Mouse (Mus musculus) mesoderm, embryonic 11.5 days (tissue): ENCODE measurements around the gene Cic.
"Not testable (repeated sequence)": the region's sequence is repeated elsewhere in the genome, so short reads cannot be mapped to it uniquely, and the experiment has no call there.

ENCODE experiments used
- DNase-seq: peaks from one replicate; pipeline ENCODE4 v3.0.0-alpha.2; 2012; ENCODE audit warnings: low read depth, low spot score

Gene Cic

DNA sequence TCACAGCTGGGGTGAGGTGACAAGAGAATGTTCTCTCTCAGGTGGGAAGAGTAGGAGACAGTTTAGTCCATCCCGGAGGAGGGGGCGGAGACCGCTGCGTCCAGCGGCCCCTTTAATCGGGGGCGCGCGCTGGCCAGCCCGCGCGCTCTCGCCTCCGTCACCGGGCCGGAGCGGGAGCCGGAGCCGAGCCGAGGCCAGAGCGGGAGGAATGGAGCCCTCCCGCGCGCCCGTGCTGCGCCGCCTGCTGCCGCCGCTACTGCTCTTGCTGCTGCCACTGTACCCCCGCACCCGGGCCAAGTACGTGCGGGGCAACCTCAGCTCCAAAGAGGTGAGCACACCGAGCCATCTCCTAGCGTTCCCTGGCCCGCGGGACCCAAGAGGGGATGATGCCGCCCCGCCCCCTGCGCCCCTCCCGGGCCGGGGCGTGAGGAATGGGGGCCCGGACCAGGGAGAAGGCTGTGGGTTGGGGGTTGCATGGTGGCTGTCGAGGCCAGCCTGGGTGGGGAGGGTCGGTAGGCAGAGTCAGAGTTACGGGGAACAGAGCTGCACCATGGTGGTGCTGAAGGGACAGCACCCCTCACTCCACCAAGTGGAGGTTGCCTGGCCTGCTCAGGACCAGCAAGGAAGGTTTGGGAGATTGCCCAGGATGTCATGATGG is 38.6 kb downstream of the Cic start, which contains the start of gene Tmem145:
TSS of gene Tmem145 (plus strand) at position 151 of the 658 bp plus-strand sequence.
- peak; percentile 89 for DNase-seq

DNA sequence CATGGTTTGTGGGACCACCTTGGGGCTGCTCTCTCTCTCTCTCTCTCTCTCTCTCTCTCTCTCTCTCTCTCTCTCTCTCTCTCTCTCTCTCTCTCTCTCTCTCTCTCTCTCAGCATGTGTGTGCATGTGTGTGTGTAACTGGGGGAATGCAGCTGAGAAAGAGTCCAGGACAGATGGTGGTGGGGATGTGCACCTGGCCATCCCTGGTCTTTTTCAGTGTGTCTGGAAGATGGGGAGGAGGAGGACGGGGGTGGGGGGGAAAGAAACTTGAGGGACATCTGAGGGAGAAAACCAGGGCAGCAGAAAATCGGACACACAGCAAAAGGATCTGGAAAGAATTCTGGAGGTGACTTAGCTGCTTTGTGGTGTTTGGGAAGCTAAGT is 39.1 kb downstream of the Cic start:
- DNase-seq: no peak

DNA sequence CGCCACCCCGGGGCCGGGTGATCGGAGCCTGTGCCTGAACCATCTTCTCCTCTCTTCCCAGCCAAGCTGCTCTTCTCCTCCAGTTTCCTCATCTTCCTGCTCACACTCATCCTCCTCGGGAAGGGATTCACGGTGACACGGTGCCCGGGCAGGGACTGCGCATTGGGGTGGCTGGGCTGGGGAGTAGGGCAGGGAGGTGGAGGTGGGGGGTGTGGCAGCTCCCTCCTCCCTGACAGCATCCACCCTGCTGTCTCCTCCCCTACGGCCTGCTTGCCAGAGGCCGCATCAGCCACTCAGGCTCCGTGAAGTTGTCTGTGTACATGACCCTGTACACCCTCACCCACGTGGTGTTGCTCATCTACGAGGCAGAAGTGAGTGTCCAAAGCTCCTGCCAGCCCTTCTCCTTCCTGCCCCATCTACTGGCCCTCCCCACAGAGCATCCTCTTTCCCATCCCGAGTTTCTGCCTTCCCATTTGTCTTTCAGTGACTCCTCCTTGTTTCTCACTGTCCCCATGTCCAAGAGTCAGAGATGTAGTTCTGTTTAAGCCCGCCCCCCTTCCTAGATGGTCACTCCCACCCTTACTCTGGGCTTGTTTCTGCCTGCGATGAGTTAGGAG is 41.3 kb downstream of the Cic start:
- DNase-seq: no peak

DNA sequence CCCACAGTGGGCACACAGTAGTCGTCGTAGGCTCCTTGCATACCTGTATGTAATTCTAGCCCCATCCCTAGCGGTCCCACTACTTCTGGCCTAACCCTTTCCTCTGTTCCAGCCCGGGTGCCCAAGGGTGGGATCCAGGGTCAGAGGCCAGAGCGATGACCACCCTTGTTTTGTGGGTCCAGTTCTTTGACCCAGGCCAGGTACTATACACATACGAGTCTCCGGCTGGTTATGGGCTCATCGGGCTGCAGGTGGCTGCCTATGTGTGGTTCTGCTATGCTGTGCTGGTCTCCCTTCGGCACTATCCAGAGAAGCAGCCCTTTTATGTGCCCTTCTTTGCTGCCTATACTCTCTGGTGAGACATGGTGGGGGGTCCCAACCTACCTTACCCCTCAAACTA is 41.9 kb downstream of the Cic start:
- DNase-seq: no peak

DNA sequence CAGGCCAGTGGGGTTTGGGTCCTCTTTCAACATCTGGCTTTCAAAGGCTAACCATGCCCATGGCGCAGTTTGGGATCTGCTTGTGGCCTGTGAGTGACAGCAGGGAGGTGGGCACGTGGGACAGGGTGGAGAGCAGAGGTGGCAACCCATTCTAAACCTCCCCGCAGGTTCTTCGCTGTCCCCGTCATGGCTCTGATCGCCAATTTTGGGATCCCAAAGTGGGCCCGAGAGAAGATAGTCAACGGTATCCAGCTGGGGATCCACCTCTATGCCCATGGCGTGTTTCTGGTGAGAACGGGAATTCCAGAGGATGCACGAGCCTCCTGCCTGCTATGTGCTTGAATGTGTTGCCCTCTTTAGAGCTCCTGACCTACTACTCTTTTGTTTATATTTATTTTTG is 43.7 kb downstream of the Cic start:
- DNase-seq: no peak

DNA sequence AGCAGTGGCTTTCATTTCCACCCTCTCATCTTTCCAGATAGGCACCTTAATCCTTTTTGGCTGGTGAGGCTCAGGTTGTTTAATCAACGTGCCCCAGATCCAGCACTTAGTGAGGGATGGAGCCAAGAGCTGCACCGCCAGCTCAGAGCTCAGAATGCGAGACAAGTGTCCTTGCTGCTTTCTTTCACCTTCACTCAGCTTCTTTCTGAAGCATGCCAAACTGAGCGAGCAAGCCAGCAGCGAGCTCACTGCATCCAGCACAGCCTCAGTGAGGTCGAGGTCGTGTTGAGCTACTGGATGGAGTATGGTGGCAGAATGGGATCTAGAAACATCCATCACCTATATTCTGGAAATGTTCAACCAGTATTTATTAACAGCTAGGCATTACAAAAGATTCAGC is 45.8 kb downstream of the Cic start:
- DNase-seq: no peak

DNA sequence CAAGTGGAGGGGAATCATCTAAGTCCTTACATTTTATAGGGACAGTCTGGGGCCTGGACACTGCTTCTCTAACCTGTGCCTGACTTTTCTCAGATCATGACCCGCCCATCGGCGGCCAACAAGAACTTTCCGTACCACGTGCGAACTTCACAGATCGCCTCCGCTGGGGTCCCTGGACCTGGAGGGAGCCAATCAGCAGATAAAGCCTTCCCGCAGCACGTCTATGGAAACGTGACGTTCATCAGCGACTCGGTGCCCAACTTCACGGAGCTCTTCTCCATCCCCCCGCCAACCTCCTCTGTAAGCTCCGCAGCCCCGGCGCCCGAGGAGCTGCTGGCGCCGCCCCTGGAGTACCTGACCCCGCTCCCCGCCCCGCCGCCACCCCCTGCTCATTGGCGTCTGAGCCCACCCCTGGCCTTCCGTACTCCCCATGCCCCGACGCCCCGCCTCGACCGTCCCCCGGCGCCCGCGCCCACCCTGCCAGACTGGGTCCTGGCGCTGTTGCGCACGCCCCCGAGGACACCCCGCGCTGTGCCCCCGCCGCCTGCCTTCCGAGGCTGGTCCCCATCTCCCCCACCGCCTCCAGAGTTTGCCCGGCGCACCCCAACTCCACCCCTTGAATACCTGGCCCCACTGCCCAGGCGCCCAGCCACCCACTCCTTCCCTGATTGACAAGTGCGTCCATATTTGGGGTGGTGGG is 47.3 kb downstream of the Cic start:
- no peak for DNase-seq

DNA sequence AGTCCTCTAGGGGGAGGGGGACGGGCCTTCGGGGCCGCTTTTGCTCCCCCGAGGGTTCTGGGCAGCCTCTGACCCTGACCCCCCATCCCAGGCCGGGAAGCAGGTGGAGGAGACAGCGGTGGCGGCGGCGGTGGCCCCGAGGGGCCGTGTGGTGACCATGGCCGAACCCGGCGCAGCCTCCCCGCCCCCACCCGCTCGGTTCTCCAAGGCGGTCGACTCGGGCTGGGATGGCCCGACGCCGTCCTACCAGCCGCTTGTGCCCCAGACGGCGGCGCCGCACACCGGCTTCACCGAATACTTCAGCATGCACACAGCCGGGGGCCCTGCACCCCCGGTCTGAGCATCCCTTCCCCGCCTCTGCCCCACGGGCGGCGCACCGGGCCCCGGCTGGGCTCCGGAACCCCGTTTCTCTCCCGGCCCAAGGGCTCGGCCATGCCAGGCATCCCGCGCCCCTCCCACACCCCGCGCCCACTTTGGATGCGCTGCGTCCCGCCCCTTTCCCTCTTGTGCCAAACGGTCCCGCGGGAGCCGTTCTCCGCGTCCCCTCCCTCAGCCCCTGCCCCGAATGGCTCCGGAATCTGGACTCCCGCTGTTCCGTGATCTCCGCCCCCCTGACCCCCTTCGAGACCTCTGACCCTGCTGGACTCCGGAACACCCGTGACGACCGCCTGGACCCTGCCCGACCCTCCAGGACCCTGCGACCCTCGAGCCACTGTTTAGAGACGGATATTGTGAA is 48.0 kb downstream of the Cic start:
- peak; percentile 23 for DNase-seq

DNA sequence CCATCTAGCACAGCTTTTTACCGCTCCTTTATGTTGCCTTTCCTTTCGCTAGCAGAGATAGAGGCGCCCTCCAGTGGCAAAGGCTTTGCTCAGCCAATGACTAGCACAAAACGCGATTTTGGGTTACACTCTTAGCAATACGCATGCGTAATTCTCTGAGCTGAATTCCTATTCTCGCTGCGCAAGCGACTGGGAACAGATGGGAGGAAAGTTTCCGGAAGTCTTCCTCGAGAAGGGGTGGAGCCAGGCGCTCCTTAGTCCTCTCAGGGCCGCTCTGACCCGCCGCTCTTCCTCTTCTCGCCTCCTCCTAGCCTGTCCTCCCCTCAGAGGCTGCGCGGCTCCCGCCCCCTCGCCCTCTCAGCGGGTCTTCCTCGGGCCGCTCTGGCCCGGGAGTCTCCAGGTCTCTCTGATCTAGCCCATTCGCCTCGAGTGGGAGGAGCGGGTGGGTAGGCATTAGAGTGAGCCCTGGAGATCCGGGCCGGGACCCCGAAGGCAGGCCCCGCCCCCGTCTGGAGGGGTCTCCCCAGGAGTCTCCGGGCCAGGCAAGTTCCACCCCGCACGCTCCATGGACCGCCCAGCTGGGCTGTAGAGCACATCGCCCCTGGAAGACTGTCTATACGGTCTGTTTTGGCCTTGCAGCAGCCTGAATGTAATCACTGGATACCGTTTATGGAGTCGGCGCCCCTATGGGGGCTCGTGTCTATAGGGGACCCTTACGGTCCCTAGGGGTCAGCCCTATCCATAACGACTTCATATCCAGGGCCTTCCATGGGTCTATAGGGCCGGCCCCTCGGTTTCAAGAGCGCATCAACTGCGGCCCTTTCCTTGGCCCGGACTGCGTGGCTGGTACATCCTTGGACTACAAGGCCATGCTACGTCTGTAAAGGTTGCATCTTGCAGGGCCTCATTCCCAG is 49.3 kb downstream of the Cic start, which contains the start of gene Megf8:
TSS of gene Megf8 (plus strand) at position 633 of the 914 bp plus-strand sequence.
- DNase-seq: peak; percentile 99

DNA sequence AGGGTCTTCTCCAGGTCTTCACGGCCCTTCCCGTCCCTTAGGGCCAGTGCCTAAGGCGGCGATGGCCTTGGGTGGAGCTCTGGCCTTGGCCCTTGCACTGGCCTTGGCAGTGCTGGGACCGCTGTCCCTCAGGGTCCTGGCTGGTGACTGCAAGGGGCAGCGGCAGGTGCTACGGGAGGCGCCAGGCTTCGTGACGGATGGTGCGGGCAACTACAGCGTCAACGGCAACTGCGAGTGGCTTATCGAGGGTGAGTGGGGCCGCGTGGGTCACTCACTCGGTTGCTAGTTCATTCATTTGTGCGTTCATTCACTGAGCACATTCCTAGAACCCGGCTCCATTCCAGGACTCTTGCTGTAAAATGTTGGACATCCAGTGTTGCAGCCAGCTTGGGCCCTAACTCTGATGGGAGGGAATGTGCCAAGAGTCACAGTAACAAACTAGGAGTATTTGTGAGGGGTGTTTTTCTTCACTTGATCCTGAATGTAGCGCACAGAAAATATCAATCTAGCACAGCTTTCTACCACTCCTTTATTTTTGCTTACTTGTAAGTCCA is 50.0 kb downstream of the Cic start:
- no peak for DNase-seq

DNA sequence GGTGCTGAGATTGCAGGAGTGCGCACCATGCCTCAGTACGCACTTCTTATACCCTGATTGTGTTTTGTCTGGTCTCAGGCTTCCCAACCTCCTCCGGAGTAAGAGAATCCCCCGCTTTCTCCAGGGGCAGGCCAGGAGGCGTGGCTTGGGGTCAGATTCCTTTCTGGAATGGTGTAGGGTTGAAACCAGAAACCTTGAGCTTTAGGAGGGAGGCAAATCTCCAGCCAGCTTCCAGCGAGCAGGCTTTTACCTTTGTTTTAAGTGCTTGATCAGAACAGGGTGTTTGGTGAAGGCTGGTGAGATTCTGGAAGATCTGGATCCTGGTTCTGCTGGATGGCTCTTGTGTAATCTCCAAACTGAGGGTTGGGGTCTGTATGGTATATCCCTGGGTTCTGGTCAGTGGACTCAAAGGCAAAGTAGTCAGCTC is 54.6 kb downstream of the Cic start:
- DNase-seq: peak; percentile 88

DNA sequence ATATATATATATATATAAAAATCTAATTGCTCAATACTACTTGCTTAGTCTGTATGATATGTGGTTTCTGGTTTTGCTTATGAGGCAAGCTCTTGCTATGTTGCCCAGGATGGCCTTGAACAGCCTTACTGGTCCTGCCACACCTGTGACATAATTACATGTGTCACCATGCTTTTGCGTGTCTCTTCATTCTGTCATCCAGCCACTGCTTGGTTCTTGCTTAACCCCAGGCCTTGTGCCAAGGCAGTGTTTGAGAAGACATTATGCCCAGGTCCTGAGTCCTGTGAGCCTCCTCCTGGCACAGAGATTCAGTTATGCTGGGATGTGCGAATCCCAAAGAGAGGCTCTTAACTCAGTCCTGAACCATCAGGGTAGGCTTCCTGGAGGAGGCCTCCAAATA is 55.7 kb downstream of the Cic start:
- no peak for DNase-seq

DNA sequence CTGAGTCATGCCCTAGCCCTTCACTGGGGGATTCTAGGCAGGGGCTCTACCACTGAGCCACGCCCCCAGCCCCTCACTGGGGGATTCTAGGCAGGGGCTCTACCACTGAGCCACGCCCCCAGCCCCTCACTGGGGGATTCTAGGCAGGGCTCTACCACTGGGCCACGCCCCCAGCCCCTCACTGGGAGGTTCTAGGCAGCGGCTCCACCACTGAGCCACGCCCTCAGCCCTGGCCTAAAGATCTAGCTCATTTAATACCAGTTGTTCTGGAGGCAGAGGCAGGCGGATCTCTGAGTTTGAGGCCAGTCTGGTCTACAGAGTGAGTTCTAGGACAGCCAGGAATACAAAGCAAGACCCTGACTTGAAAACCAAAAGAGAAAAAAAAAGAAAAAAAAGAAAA is 57.9 kb downstream of the Cic start:
- DNase-seq: not testable (repeated sequence)

DNA sequence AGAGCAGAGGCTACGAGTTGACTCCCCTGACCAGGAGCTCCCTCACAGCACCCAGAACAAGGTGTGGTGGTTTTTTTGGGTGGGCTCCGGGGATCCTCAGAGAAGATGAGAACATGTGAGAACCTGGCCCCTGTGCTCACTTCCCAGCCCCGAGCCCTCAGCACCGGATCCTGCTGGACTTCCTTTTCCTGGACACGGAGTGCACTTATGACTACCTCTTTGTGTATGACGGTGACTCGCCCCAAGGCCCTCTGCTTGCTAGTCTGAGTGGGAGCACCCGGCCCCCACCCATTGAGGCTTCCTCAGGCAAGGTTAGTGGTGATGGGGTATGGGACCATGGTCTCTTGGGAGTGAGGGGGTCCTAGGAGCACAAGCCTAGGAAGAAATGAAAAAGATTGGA is 58.7 kb downstream of the Cic start:
- DNase-seq: no peak

DNA sequence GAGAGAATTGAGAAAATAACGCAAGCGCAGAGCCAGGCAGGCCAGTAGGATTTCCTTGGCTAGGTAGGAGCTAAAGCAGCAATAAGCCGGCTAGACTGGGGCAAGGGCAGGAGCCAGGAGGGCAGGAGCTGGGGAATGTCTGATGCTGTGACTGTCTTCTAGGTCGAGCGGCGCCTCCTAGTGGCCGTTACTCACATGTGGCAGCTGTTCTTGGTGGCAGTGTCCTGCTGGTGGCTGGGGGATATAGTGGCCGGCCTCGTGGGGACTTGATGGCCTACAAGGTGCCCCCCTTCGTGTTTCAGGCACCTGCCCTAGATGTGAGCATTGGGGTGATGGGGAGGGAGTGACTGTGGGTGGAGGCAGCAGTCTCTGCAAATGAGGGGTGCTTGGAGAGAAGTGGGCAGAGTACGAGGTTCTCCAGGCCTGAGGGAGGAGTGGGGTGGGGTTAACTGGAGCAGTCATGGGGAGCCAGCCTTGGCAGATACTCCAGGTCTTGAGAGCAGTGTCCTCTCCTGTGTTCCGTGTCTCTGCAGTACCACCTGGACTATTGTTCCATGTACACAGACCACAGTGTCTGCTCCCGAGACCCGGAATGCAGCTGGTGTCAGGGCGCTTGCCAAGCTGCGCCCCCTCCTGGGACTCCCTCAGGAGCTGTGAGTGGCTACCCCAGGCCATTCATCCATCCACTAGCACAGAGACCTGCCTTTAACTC is 66.2 kb downstream of the Cic start:
- peak; percentile 82 for DNase-seq

DNA sequence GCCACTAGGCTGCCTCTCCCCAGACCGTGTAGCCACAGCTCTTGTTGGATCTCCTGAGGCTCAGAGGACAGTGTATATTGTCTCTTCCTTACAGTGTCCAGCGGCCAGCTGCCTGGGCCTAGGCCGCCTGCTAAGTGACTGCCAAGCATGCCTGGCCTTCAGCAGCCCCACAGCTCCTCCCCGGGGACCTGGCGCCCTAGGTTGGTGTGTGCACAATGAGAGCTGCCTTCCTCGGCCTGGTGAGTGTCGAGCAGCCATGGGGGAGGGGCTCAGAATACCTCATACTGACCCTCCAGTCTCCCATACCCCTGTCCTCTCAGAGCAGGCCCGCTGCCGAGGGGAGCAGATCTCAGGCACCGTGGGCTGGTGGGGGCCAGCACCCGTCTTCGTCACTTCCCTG is 67.0 kb downstream of the Cic start:
- no peak for DNase-seq

DNA sequence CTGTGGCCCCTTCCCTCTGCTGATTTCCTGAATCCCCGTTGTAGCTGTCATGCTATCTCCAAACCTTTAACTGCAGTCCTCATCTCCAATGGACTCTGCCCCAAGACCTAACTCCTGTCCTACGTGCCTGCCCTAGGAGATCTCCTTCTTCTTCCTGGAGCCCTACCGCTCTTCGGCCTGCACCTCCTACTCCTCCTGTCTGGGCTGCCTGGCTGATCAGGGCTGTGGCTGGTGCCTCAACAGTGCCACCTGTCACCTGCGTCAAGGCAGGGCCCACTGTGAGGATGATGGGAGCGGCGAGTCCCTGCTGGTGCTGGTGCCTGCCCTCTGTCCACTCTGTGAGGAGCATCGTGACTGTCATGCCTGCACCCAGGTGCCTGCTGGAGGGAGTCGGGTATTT is 71.8 kb downstream of the Cic start:
- DNase-seq: no peak

DNA sequence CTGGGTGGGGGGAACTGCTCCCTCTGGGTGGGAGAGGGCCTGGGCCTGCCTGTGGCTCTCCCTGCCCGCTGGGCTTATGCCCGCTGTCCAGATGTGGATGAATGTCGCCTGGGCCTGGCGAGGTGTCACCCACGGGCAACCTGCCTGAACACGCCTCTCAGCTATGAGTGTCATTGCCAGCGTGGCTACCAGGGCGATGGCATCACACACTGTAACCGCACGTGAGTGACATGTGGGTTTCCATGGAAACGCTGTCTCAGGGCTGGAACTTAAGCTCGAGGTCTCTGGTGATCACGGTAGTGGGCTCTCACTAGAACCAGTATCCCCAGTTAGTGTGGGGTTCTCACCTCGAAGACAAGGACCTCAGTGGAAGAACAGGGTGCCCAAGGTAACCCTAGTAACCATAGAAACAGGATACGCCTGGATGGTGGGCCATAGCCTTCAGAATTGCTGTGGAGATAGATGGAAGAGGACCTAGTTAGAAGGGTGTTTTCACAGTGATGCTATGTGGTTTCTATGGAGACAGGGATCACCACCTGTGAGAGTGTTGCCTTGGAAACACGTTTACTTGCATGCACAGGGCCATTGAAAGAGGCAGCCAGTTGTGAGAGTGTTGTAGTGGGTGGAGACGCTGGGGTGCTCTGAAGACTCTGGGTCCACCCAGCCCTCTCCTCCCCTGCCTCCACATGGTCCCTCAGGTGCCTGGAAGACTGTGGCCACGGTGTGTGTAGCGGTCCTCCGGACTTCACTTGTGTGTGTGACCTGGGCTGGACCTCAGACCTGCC is 73.7 kb downstream of the Cic start:
- no peak for DNase-seq
